Mouse (Mus musculus): ENCODE results near the gene Aip.

- TF ChIP-seq CTCF (IDR thresholded peaks at IDR 0.05; ENCODE audit: low read depth) = no peak
- TF ChIP-seq EP300 (IDR thresholded peaks at IDR 0.05; ENCODE audit: low read depth) = no peak
Observed at GRCm38 (mm10) chr19:4163543-4163887, 37.9 kb upstream of the Aip start.

All from liver, postnatal 0 days (tissue).